Mouse (Mus musculus) T-helper 2 cell (primary cell): ENCODE measurements around the gene Runx2.

Experiments
- in situ Hi-C: fragments of 300-600 bp; cut with MboI, MseI; formaldehyde crosslinking; loops from one replicate; pipeline ENCODE4 v1.15.1; 2025; ENCODE audit warnings: high pct_unique_total_duplicates

Gene Runx2

GRCm38 (mm10) chr17:44768522-44768921 lies 46.1 kb downstream of the Runx2 start:
- in situ Hi-C loops, result no loop called here

- in situ Hi-C loops, result no loop called here
Measured at GRCm38 (mm10) chr17:44767375-44767774, 47.2 kb downstream of the Runx2 start.

GRCm38 (mm10) chr17:44766975-44767374 lies 47.6 kb downstream of the Runx2 start:
- in situ Hi-C loops, result no loop called here

GRCm38 (mm10) chr17:44766318-44766717 lies 48.3 kb downstream of the Runx2 start:
- in situ Hi-C loops, result no loop called here

- in situ Hi-C loops, result no loop called here
Measured at GRCm38 (mm10) chr17:44745378-44745777, 69.2 kb downstream of the Runx2 start.

GRCm38 (mm10) chr17:44743780-44744179 lies 70.8 kb downstream of the Runx2 start:
- in situ Hi-C loops, result no loop called here

GRCm38 (mm10) chr17:44742246-44742645 lies 72.4 kb downstream of the Runx2 start:
- in situ Hi-C loops, result no loop called here

- in situ Hi-C loops, result loop anchor here (5.0 to 10.0 kb wide), 2 partner anchors 39 to 273 kb away; partner anchors contain the start of gene Supt3
Measured at GRCm38 (mm10) chr17:44738121-44738637, 76.4 kb downstream of the Runx2 start.

- in situ Hi-C loops, result loop anchor here (5.0 to 10.0 kb wide), 2 partner anchors 40 to 273 kb away; partner anchors contain the start of gene Supt3
Measured at GRCm38 (mm10) chr17:44737275-44738120, 77.1 kb downstream of the Runx2 start.

GRCm38 (mm10) chr17:44735991-44736561 lies 78.5 kb downstream of the Runx2 start:
- in situ Hi-C loops, result loop anchor here (5.0 to 10.0 kb wide), 2 partner anchors 41 to 271 kb away; partner anchors contain the start of gene Supt3

GRCm38 (mm10) chr17:44735223-44735990 lies 79.2 kb downstream of the Runx2 start:
- in situ Hi-C loops, result loop anchor here (5.0 to 10.0 kb wide), 2 partner anchors 42 to 271 kb away; partner anchors contain the start of gene Supt3

- in situ Hi-C loops, result loop anchor here (5.0 to 10.0 kb wide), 2 partner anchors 43 to 270 kb away; partner anchors contain the start of gene Supt3
Measured at GRCm38 (mm10) chr17:44734501-44735222, 79.9 kb downstream of the Runx2 start.

GRCm38 (mm10) chr17:44733544-44734310 lies 80.9 kb downstream of the Runx2 start:
- in situ Hi-C loops, result loop anchor here (10.0 kb wide), 1 partner anchor 269 kb away; no protein-coding TSS in a partner anchor

- in situ Hi-C loops, result no loop called here
Measured at GRCm38 (mm10) chr17:44728464-44728863, 86.1 kb downstream of the Runx2 start.

- in situ Hi-C loops, result no loop called here
Measured at GRCm38 (mm10) chr17:44727675-44728074, 86.9 kb downstream of the Runx2 start.

- in situ Hi-C loops, result no loop called here
Measured at GRCm38 (mm10) chr17:44724805-44725480, 89.7 kb downstream of the Runx2 start.

GRCm38 (mm10) chr17:44724255-44724654 lies 90.3 kb downstream of the Runx2 start:
- in situ Hi-C loops, result no loop called here

- in situ Hi-C loops, result no loop called here
Measured at GRCm38 (mm10) chr17:44722103-44722792, 92.3 kb downstream of the Runx2 start.

GRCm38 (mm10) chr17:44718591-44718990 lies 96.0 kb downstream of the Runx2 start:
- in situ Hi-C loops, result loop anchor here (5.0 kb wide), 1 partner anchor 46 kb away; no protein-coding TSS in a partner anchor
